Mouse (Mus musculus) hindbrain, embryonic 11.5 days (tissue): ENCODE results near the gene Smyd2. TPM values are rescaled to one million over a fixed set of nuclear protein-coding genes. Genes with fewer than 3 reads are reported as not detected.

Experiments
- ATAC-seq: fragments of 200-750 bp; cut with Nextera tagmentation; 2 replicates; pipeline ENCODE4 v1.8.0; 2017; ENCODE audit warnings: mild to moderate bottlenecking, moderate TSS enrichment, moderate library complexity; ENCODE audit not compliant: low FRiP score
- DNase-seq: peaks from one replicate; pipeline ENCODE4 v3.0.0-alpha.2; 2015; ENCODE audit warnings: low spot score
- H3K27ac ChIP-seq: fragments of 300-500 bp; sonication (generic); 2 replicates; pipeline ENCODE4 v1.5.1; 2014; ENCODE audit warnings: mild to moderate bottlenecking, low read depth, low read length
- H3K27me3 ChIP-seq: fragments of 300-500 bp; sonication (generic); 2 replicates; pipeline ENCODE4 v1.6.1; 2014; ENCODE audit warnings: mild to moderate bottlenecking, low read length, moderate library complexity, mixed read lengths; ENCODE audit not compliant: control insufficient read depth, insufficient read depth
- H3K36me3 ChIP-seq: fragments of 300-500 bp; sonication (generic); 2 replicates; pipeline ENCODE4 v1.6.1; 2014; ENCODE audit warnings: mild to moderate bottlenecking, low read length, moderate library complexity, mixed read lengths; ENCODE audit not compliant: control insufficient read depth, insufficient read depth
- H3K4me1 ChIP-seq: fragments of 300-500 bp; sonication (generic); replicated peaks from 2 replicates; pipeline ENCODE4 v1.6.1; 2014; ENCODE audit warnings: low read length, mixed read lengths; ENCODE audit not compliant: control insufficient read depth, insufficient read depth
- H3K4me2 ChIP-seq: fragments of 300-500 bp; sonication (generic); replicated peaks from 2 replicates; pipeline ENCODE4 v1.6.1; 2014; ENCODE audit warnings: mild to moderate bottlenecking, low read depth, low read length
- H3K4me3 ChIP-seq: fragments of 300-500 bp; sonication (generic); 2 replicates; pipeline ENCODE4 v1.5.1; 2014; ENCODE audit warnings: low read depth, low read length
- H3K9ac ChIP-seq: fragments of 300-500 bp; sonication (generic); 2 replicates; pipeline ENCODE4 v1.6.1; 2014; ENCODE audit warnings: low read depth, low read length
- H3K9me3 ChIP-seq: fragments of 300-500 bp; sonication (generic); 2 replicates; pipeline ENCODE4 v1.6.1; 2016; ENCODE audit warnings: low read length; ENCODE audit not compliant: control insufficient read depth
- WGBS: fragments of 180-500 bp; shearing (Covaris S2); extraction: QIAGEN DNeasy Blood & Tissue Kit; methylation state at CpG from one replicate; pipeline ENCODE4 v1.1.7; 2014; 5-methylcytosine and 5-hydroxymethylcytosine counted together
- polyA plus RNA-seq: library from polyadenylated mRNA; unstranded; fragments of >200 nt; fragmentation: Nextera tagmentation; extraction: Ambion mirVana; gene quantifications from 2 replicates; pipeline ENCODE4 v1.2.1, GENCODE M21; 2014

Gene Smyd2
- polyA plus RNA-seq, 1 experiment from 2014 or later, result 54.7 TPM

GRCm38 (mm10) chr1:189864846-189865560, 57.2 kb downstream of the Smyd2 start:
- 84% methylated on average over 15 of the region's 15 CpGs for WGBS
- H3K9me3 ChIP-seq, result no peaks in the 10 kb centered on the region
- no peaks in the 10 kb centered on the region for H3K27me3 ChIP-seq
- H3K36me3 ChIP-seq, result no peaks in the 10 kb centered on the region
- no peaks in the 10 kb centered on the region for H3K4me1 ChIP-seq
- H3K4me3 ChIP-seq, result no peak overlapping the region
- DNase-seq, result no peak
- no peak overlapping the region for H3K4me2 ChIP-seq
- peak; percentile 27; the same call in 1 of the 2 replicates for ATAC-seq
- H3K27ac ChIP-seq, result no peak overlapping the region
- H3K9ac ChIP-seq, result no peak overlapping the region

- no peak overlapping the region for H3K4me3 ChIP-seq
- no peaks in the 10 kb centered on the region for H3K27me3 ChIP-seq
- ATAC-seq (no peak), DNase-seq (no peak)
- no peaks in the 10 kb centered on the region for H3K9me3 ChIP-seq
- no peaks in the 10 kb centered on the region for H3K36me3 ChIP-seq
- no peak overlapping the region for H3K4me2 ChIP-seq
- H3K4me1 ChIP-seq, result no peaks in the 10 kb centered on the region
- 76% methylated on average over 9 of the region's 9 CpGs for WGBS
- no peak overlapping the region for H3K9ac ChIP-seq
- no peak overlapping the region for H3K27ac ChIP-seq
Measured at GRCm38 (mm10) chr1:189864301-189864700, 57.9 kb downstream of the Smyd2 start.

GRCm38 (mm10) chr1:189863727-189864126, 58.4 kb downstream of the Smyd2 start:
- Histone ChIP-seq H3K9me3 (no peaks in the 10 kb centered on the region), H3K36me3 (no peaks in the 10 kb centered on the region), H3K4me1 (no peaks in the 10 kb centered on the region), H3K4me2 (no peak overlapping the region), H3K27ac (no peak overlapping the region), H3K27me3 (no peaks in the 10 kb centered on the region), H3K9ac (no peak overlapping the region), H3K4me3 (no peak overlapping the region)
- 95% methylated on average over 3 of the region's 3 CpGs for WGBS
- DNase-seq, result no peak
- ATAC-seq, result no peak

GRCm38 (mm10) chr1:189860942-189861315, 61.2 kb downstream of the Smyd2 start:
- WGBS, result 75% methylated on average over 12 of the region's 12 CpGs
- no peak for DNase-seq
- Histone ChIP-seq H3K36me3 (no peaks in the 10 kb centered on the region), H3K9ac (no peak overlapping the region), H3K27me3 (no peaks in the 10 kb centered on the region), H3K27ac (no peak overlapping the region), H3K4me1 (no peaks in the 10 kb centered on the region), H3K4me3 (no peak overlapping the region), H3K9me3 (no peaks in the 10 kb centered on the region), H3K4me2 (no peak overlapping the region)
- no peak for ATAC-seq

- H3K9ac ChIP-seq, result no peak overlapping the region
- H3K4me2 ChIP-seq, result no peak overlapping the region
- 88% methylated on average over 17 of the region's 17 CpGs for WGBS
Measured at GRCm38 (mm10) chr1:189860112-189860941, 61.8 kb downstream of the Smyd2 start.

GRCm38 (mm10) chr1:189858377-189858776, 63.8 kb downstream of the Smyd2 start:
- no peaks in the 10 kb centered on the region for H3K4me1 ChIP-seq
- no peaks in the 10 kb centered on the region for H3K27me3 ChIP-seq
- peak overlapping the region; percentile 54; the same call in 1 of the 2 replicates for H3K27ac ChIP-seq
- no peaks in the 10 kb centered on the region for H3K9me3 ChIP-seq
- H3K36me3 ChIP-seq, result no peaks in the 10 kb centered on the region
- H3K4me3 ChIP-seq, result no peak overlapping the region
- H3K9ac ChIP-seq, result no peak overlapping the region
- ATAC-seq (no peak), DNase-seq (no peak)
- no peak overlapping the region for H3K4me2 ChIP-seq
- 84% methylated on average over 6 of the region's 6 CpGs for WGBS

More at GRCm38 (mm10) chr1:189860112-189860941, 61.8 kb downstream of the Smyd2 start:
- Histone ChIP-seq H3K27ac (no peak overlapping the region), H3K4me1 (no peaks in the 10 kb centered on the region), H3K4me3 (no peak overlapping the region), H3K9me3 (no peaks in the 10 kb centered on the region), H3K36me3 (no peaks in the 10 kb centered on the region), H3K27me3 (no peaks in the 10 kb centered on the region)
- DNase-seq (no peak), ATAC-seq (no peak)

GRCm38 (mm10) chr1:189855739-189856138, 66.4 kb downstream of the Smyd2 start:
- DNase-seq (no peak), ATAC-seq (no peak)
- 93% methylated on average over 5 of the region's 5 CpGs for WGBS

GRCm38 (mm10) chr1:189854646-189855045, 67.5 kb downstream of the Smyd2 start:
- Histone ChIP-seq H3K9me3 (no peaks in the 10 kb centered on the region), H3K4me1 (no peaks in the 10 kb centered on the region), H3K27me3 (no peaks in the 10 kb centered on the region), H3K4me3 (no peak overlapping the region), H3K36me3 (no peaks in the 10 kb centered on the region), H3K9ac (no peak overlapping the region), H3K27ac (no peak overlapping the region), H3K4me2 (no peak overlapping the region)
- no peak for ATAC-seq
- no peak for DNase-seq
- WGBS, result 91% methylated on average over 13 of the region's 13 CpGs

More at GRCm38 (mm10) chr1:189855739-189856138, 66.4 kb downstream of the Smyd2 start:
- Histone ChIP-seq H3K27me3 (no peaks in the 10 kb centered on the region), H3K4me3 (no peak overlapping the region), H3K27ac (no peak overlapping the region), H3K4me1 (no peaks in the 10 kb centered on the region), H3K36me3 (no peaks in the 10 kb centered on the region), H3K9me3 (no peaks in the 10 kb centered on the region), H3K9ac (no peak overlapping the region), H3K4me2 (no peak overlapping the region)
